Mouse (Mus musculus) forebrain, postnatal 0 days (tissue): ENCODE results near the gene Wdr20. TPM values are rescaled to one million over a fixed set of nuclear protein-coding genes. Genes with fewer than 3 reads are reported as not detected.

Source experiments
- ATAC-seq: fragments of 200-750 bp; cut with Nextera tagmentation; 2 replicates; pipeline ENCODE4 v1.8.0; 2017; ENCODE audit warnings: mild to moderate bottlenecking, moderate library complexity
- DNase-seq: peaks from one replicate; pipeline ENCODE4 v3.0.0-alpha.2; 2015
- H3K27ac ChIP-seq: fragments of 300-500 bp; sonication (generic); 2 replicates; pipeline ENCODE4 v1.5.1; 2014; ENCODE audit warnings: low read depth, mild to moderate bottlenecking, antibody characterized with exemption, low read length, moderate library complexity, mixed read lengths
- H3K27me3 ChIP-seq: fragments of 300-500 bp; sonication (generic); 2 replicates; pipeline ENCODE4 v1.6.1; 2014; ENCODE audit warnings: mild to moderate bottlenecking, low read length, mixed read lengths; ENCODE audit not compliant: insufficient read depth
- H3K36me3 ChIP-seq: fragments of 300-500 bp; sonication (generic); 2 replicates; pipeline ENCODE4 v1.6.1; 2014; ENCODE audit warnings: mild to moderate bottlenecking, moderate library complexity; ENCODE audit not compliant: insufficient read depth
- H3K4me1 ChIP-seq: fragments of 300-500 bp; sonication (generic); 2 replicates; pipeline ENCODE4 v1.6.1; 2014; ENCODE audit warnings: antibody characterized with exemption; ENCODE audit not compliant: insufficient read depth
- H3K4me2 ChIP-seq: fragments of 300-500 bp; sonication (generic); 2 replicates; pipeline ENCODE4 v1.6.1; 2014; ENCODE audit warnings: low read depth, mild to moderate bottlenecking, moderate library complexity
- H3K4me3 ChIP-seq: fragments of 300-500 bp; sonication (generic); 2 replicates; pipeline ENCODE4 v1.5.1; 2014; ENCODE audit warnings: low read depth, low read length, mixed read lengths
- H3K9ac ChIP-seq: fragments of 300-500 bp; sonication (generic); 2 replicates; pipeline ENCODE4 v1.6.1; 2014; ENCODE audit warnings: mild to moderate bottlenecking
- H3K9me3 ChIP-seq: fragments of 300-500 bp; sonication (generic); 2 replicates; pipeline ENCODE4 v1.6.1; 2016; ENCODE audit warnings: low read length
- CTCF ChIP-seq: sonication (generic); IDR thresholded peaks from 2 replicates; pipeline ENCODE4 v1.5.1; 2016; ENCODE audit warnings: antibody characterized with exemption, control low read depth, low read depth
- WGBS: fragments of 180-500 bp; shearing (Covaris S2); extraction: QIAGEN DNeasy Blood & Tissue Kit; methylation state at CpG from one replicate; pipeline ENCODE4 v1.1.7; 2014; 5-methylcytosine and 5-hydroxymethylcytosine counted together
- polyA plus RNA-seq: library from polyadenylated mRNA; unstranded; fragments of >200 nt; fragmentation: Nextera tagmentation; extraction: Ambion mirVana; gene quantifications from 2 replicates; pipeline ENCODE4 v1.2.1, GENCODE M21; 2015
- total RNA-seq: library from RNA; depleted of rRNA; stranded (reverse); fragments of >200 nt; gene quantifications from 2 replicates; pipeline ENCODE4 v1.2.3, GENCODE M21; 2014

The Wdr20 gene
- total and polyA plus RNA-seq, 2 experiments from 2014 or later, result 17.0 to 40.3 TPM

GRCm38 (mm10) chr12:110795035-110795434, 57.3 kb downstream of the Wdr20 start:
- 83% methylated on average over 6 of the region's 6 CpGs for WGBS
- Histone ChIP-seq H3K4me3 (no peak overlapping the region), H3K27ac (no peak overlapping the region), H3K9me3 (no peaks in the 10 kb centered on the region), H3K4me1 (no peaks in the 10 kb centered on the region), H3K4me2 (no peak overlapping the region), H3K36me3 (no peaks in the 10 kb centered on the region; the same call in 1 of the 2 replicates), H3K27me3 (no peaks in the 10 kb centered on the region), H3K9ac (no peak overlapping the region)
- DNase-seq, result no peak
- no peak for ATAC-seq
- no peak for TF ChIP-seq CTCF

DNA sequence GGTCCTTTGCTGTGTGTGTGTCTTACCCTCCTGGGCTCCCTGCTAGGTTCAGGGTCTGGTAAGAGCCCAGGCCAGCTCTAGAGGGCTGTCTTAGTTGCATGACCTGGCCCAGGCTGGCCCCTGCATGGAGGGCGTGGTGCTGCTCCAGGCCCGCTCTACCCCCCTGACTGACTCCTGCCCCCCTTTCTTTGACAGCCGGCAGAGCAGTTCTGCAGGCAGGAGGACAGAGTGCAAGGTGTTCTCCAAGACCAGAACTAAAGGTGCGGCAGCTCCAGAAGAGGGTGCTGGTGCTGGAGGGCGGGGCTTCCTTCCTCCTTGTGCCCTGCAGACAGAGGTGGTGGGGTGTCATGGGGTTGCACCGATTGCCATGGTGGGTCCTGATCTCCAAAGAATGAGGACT, 59.0 kb downstream of the Wdr20 start:
- H3K9ac ChIP-seq, result no peak overlapping the region
- no peak overlapping the region for H3K4me3 ChIP-seq
- H3K36me3 ChIP-seq, result no peaks in the 10 kb centered on the region; the same call in none of the 2 replicates
- H3K9me3 ChIP-seq, result no peaks in the 10 kb centered on the region
- H3K27ac ChIP-seq, result no peak overlapping the region
- WGBS, result 85% methylated on average over 6 of the region's 6 CpGs
- no peak for TF ChIP-seq CTCF
- H3K27me3 ChIP-seq, result no peaks in the 10 kb centered on the region
- DNase-seq (no peak), ATAC-seq (no peak)
- no peaks in the 10 kb centered on the region for H3K4me1 ChIP-seq
- no peak overlapping the region for H3K4me2 ChIP-seq

- 82% methylated on average over 6 of the region's 6 CpGs for WGBS
- DNase-seq (no peak), ATAC-seq (no peak)
- Histone ChIP-seq H3K4me1 (no peaks in the 10 kb centered on the region), H3K27ac (no peak overlapping the region), H3K9ac (no peak overlapping the region), H3K4me2 (no peak overlapping the region), H3K4me3 (no peak overlapping the region), H3K9me3 (no peaks in the 10 kb centered on the region), H3K27me3 (no peaks in the 10 kb centered on the region), H3K36me3 (no peaks in the 10 kb centered on the region; the same call in none of the 2 replicates)
- no peak for TF ChIP-seq CTCF
These were observed 59.5 kb downstream of the Wdr20 start for GRCm38 (mm10) chr12:110797202-110797601.

- no peak overlapping the region for H3K4me3 ChIP-seq
- no peak for TF ChIP-seq CTCF
- H3K9me3 ChIP-seq, result no peaks in the 10 kb centered on the region
- no peak overlapping the region for H3K27ac ChIP-seq
- no peak overlapping the region for H3K9ac ChIP-seq
- 91% methylated on average over 10 of the region's 10 CpGs for WGBS
- DNase-seq, result no peak
- H3K4me2 ChIP-seq, result no peak overlapping the region
- H3K4me1 ChIP-seq, result no peaks in the 10 kb centered on the region
- no peak for ATAC-seq
- H3K27me3 ChIP-seq, result no peaks in the 10 kb centered on the region
- H3K36me3 ChIP-seq, result no peaks in the 10 kb centered on the region; the same call in none of the 2 replicates
These were observed 60.2 kb downstream of the Wdr20 start for GRCm38 (mm10) chr12:110797842-110798431.

GRCm38 (mm10) chr12:110799226-110799625, 61.5 kb downstream of the Wdr20 start:
- 92% methylated on average over 4 of the region's 4 CpGs for WGBS
- no peak for TF ChIP-seq CTCF
- DNase-seq, result no peak
- H3K27me3 ChIP-seq, result no peaks in the 10 kb centered on the region
- H3K9me3 ChIP-seq, result no peaks in the 10 kb centered on the region
- H3K27ac ChIP-seq, result no peak overlapping the region
- no peaks in the 10 kb centered on the region; the same call in 1 of the 2 replicates for H3K36me3 ChIP-seq
- no peak overlapping the region for H3K4me3 ChIP-seq
- no peak for ATAC-seq
- H3K4me2 ChIP-seq, result no peak overlapping the region
- no peak overlapping the region for H3K9ac ChIP-seq
- no peaks in the 10 kb centered on the region for H3K4me1 ChIP-seq

DNA sequence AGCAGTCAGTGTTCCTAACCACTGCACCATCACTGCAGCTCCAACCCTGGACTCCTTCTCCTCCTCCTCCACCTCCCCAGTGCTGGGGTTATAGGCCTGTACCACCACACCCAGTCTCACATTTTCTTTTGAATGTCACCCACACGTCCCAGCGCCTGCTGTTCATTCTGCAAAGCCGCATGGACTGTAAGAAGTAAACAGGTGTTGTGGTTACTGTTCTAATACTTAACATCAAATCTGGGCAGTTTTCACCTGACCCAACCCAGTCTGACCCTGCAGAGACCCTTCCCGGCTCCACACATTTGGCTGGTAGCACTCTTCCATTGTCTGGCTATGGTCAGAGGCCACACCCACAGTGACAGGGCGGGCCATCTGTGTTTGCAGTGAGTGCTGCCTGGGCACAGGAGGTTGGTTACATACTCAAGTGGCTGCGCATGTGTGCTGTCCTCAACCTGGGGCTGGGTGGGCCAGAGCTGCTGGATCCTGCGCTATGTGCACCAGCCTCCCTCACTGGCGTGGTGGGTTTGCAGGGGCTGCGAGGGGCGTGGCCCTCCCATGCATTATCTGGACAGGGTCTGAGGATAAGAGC, 64.2 kb downstream of the Wdr20 start:
- H3K9me3 ChIP-seq, result no peaks in the 10 kb centered on the region
- no peaks in the 10 kb centered on the region for H3K4me1 ChIP-seq
- H3K36me3 ChIP-seq, result peaks cover 5% of the 10 kb centered on the region
- TF ChIP-seq CTCF, result no peak
- H3K4me2 ChIP-seq, result no peak overlapping the region
- H3K4me3 ChIP-seq, result no peak overlapping the region
- DNase-seq (no peak), ATAC-seq (no peak)
- H3K9ac ChIP-seq, result no peak overlapping the region
- 86% methylated on average over 10 of the region's 10 CpGs for WGBS
- no peaks in the 10 kb centered on the region for H3K27me3 ChIP-seq
- H3K27ac ChIP-seq, result no peak overlapping the region

- peaks cover 7% of the 10 kb centered on the region for H3K36me3 ChIP-seq
- no peaks in the 10 kb centered on the region for H3K9me3 ChIP-seq
- 0 out of 2 replicates have a peak overlapping the region, but pooled peaks have one; percentile 29 for H3K27ac ChIP-seq
- 90% methylated on average over 5 of the region's 5 CpGs for WGBS
- no peak overlapping the region for H3K4me2 ChIP-seq
- H3K27me3 ChIP-seq, result no peaks in the 10 kb centered on the region
- DNase-seq (no peak), ATAC-seq (no peak)
- no peak overlapping the region for H3K4me3 ChIP-seq
- no peak overlapping the region for H3K9ac ChIP-seq
- no peak for TF ChIP-seq CTCF
- no peaks in the 10 kb centered on the region for H3K4me1 ChIP-seq
These were observed 65.0 kb downstream of the Wdr20 start for GRCm38 (mm10) chr12:110802674-110803297.
